Comparison of ENCODE assay signal across 8 mouse cellular contexts in genomic region chr10:108332571-108333541, GRCm38 (mm10). TPM values are rescaled to one million over a fixed set of nuclear protein-coding genes. Genes with fewer than 3 reads are reported as not detected.
DNase-seq lines count a peak whose midpoint lies in the region; ATAC-seq and TF ChIP-seq lines count a peak whose summit lies in the region.

No protein-coding gene starts in this region.

- H3K4me3 ChIP-seq in intestine, embryonic 14.5 days (ENCODE audit: low read depth, low read length): peak overlapping the region; percentile 79
- H3K4me3 ChIP-seq in midbrain, postnatal 0 days (ENCODE audit: low read depth, low read length): peak overlapping the region; percentile 51

- peak overlapping the region; percentile 70 for H3K4me2 ChIP-seq in intestine, embryonic 14.5 days (ENCODE audit: low read length)
- peak overlapping the region; percentile 100 for H3K4me2 ChIP-seq in midbrain, postnatal 0 days (ENCODE audit: low read depth, low read length, poor library complexity, severe bottlenecking)

- H3K27me3 ChIP-seq in intestine, embryonic 14.5 days (replicated peaks; ENCODE audit: control insufficient read depth, insufficient read depth, low read length): 0 out of 2 replicates have a peak, but pooled peaks cover 4% of the 10 kb centered on the region
- no peaks in the 10 kb centered on the region for H3K27me3 ChIP-seq in midbrain, postnatal 0 days (ENCODE audit: insufficient read depth, low read length)

- TF ChIP-seq CTCF in midbrain, postnatal 0 days (IDR thresholded peaks at IDR 0.05): peak; percentile 38; the same call in 1 of the 2 replicates

- H3K9ac ChIP-seq in intestine, embryonic 14.5 days (ENCODE audit: low read length): peak overlapping the region; percentile 76
- peak overlapping the region; percentile 42 for H3K9ac ChIP-seq in midbrain, postnatal 0 days (replicated peaks; ENCODE audit: low read length, poor library complexity, severe bottlenecking)

- peak; percentile 37 for DNase-seq in right cerebral cortex, postnatal 14 days
- DNase-seq in right cerebral cortex, postnatal 36 days (ENCODE audit: low spot score in 2 of 2): no peak
- peak; percentile 59 to 66 for DNase-seq in cerebellum, postnatal 25 days
- peak; percentile 31 to 32 for DNase-seq in gastrocnemius, postnatal 4 days (ENCODE audit: low spot score in 2 of 2)
- peak; percentile 85 for DNase-seq in intestine, embryonic 14.5 days (ENCODE audit: low spot score)
- DNase-seq in liver: peak; percentile 56
- peak; percentile 53 for DNase-seq in midbrain, postnatal 0 days (ENCODE audit: low spot score)
- DNase-seq in thymus, postnatal 25 days: peak; percentile 11

- H3K36me3 ChIP-seq in intestine, embryonic 14.5 days (ENCODE audit: control insufficient read depth, insufficient read depth, low read length): peaks cover 3% of the 10 kb centered on the region; the same call in 1 of the 2 replicates
- no peaks in the 10 kb centered on the region for H3K36me3 ChIP-seq in midbrain, postnatal 0 days (ENCODE audit: insufficient read depth, low read length)

- H3K9me3 ChIP-seq in intestine, embryonic 14.5 days (ENCODE audit: control insufficient read depth, low read length): no peaks in the 10 kb centered on the region
- no peaks in the 10 kb centered on the region for H3K9me3 ChIP-seq in midbrain, postnatal 0 days (ENCODE audit: low read length)

- WGBS in intestine, embryonic 14.5 days: under 1% methylated on average over 101 of the region's 129 CpGs
- WGBS in midbrain, postnatal 0 days: 1% methylated on average over 101 of the region's 129 CpGs

- peaks cover 6% of the 10 kb centered on the region for H3K4me1 ChIP-seq in intestine, embryonic 14.5 days (replicated peaks; ENCODE audit: control insufficient read depth, insufficient read depth, low read length)
- no peaks in the 10 kb centered on the region; the same call in 1 of the 2 replicates for H3K4me1 ChIP-seq in midbrain, postnatal 0 days (ENCODE audit: insufficient read depth, low read length)

- H3K27ac ChIP-seq in intestine, embryonic 14.5 days (ENCODE audit: low read depth): peak overlapping the region; percentile 87
- H3K27ac ChIP-seq in midbrain, postnatal 0 days (ENCODE audit: low read depth, low read length): no peak overlapping the region

- peak; percentile 46 for ATAC-seq in intestine, embryonic 14.5 days (replicated peaks; ENCODE audit: low FRiP score, low TSS enrichment, low read depth)
- ATAC-seq in midbrain, postnatal 0 days (ENCODE audit: low FRiP score): peak; percentile 68

RNA-seq across cellular contexts. Expression of gene Pawr, which starts 0.9 kb away (rescaled TPM):
- total RNA-seq in gastrocnemius, postnatal 4 days (2021): 1 to 10 TPM; 2.0 TPM
- polyA plus RNA-seq in intestine, embryonic 14.5 days (2014; fragmentation: Nextera tagmentation; extraction: Ambion mirVana): 12.9 and 13.3 TPM in 2 replicates
- 5.1 and 8.4 TPM in 2 replicates for total RNA-seq in midbrain, postnatal 0 days (2014; rRNA removed)
- polyA plus RNA-seq in midbrain, postnatal 0 days (2015; fragmentation: Nextera tagmentation; extraction: Ambion mirVana): 1.9 and 2.3 TPM in 2 replicates

Comparison
In these comparisons a context has a peak if more than half of its experiments do, and no peak if none do; other contexts are left out.
1. DNase-seq: peak in right cerebral cortex, postnatal 14 days (single experiment), cerebellum, postnatal 25 days (2 of 2), gastrocnemius, postnatal 4 days (2 of 2), intestine, embryonic 14.5 days (single experiment), liver (single experiment), midbrain, postnatal 0 days (single experiment) and thymus, postnatal 25 days (single experiment); none in right cerebral cortex, postnatal 36 days (0 of 2).